Mouse (Mus musculus) heart, postnatal 14 days (tissue): ENCODE data around the gene Akain1. TPM values are rescaled to one million over a fixed set of nuclear protein-coding genes. Genes with fewer than 3 reads are reported as not detected.

Source experiments
- DNase-seq, 2 experiments: peaks; one replicate each; pipeline ENCODE4 v3.0.0; 2021 to 2022
- intact Hi-C: fragments of 180-260 bp; cut with DNase I; formaldehyde crosslinking; loops from one replicate; pipeline ENCODE4 v1.15.1; 2025
- total RNA-seq, 2 experiments: library from RNA; stranded (reverse); gene quantifications; 2 replicates each; pipeline ENCODE4 v1.2.3; 2021

The Akain1 gene
- total RNA-seq, 2 experiments from 2014 or later = not detected

DNA sequence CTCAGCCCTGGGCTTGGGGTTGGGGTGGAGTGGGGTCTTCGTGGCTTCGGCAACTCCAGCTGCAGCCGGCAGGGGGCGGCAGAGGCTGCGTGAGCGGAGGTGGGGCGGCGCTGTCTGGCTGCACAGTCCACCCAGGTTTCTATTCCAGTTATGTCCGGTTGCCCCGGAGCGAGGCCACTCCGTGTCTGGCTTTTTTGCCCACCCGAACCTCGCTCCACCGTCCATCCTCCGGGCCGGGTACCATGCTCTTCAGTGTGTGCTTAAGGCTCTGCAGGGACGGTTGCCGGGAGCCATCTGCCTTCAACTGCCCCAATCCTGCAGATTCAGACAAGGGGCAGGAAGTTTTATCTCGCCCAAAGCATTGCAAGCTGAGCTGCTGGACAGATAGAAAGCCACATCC lies 36.3 kb downstream of the Akain1 start:
- intact Hi-C loops = no loop called here
- peak; percentile 66 to 78 for DNase-seq

DNA sequence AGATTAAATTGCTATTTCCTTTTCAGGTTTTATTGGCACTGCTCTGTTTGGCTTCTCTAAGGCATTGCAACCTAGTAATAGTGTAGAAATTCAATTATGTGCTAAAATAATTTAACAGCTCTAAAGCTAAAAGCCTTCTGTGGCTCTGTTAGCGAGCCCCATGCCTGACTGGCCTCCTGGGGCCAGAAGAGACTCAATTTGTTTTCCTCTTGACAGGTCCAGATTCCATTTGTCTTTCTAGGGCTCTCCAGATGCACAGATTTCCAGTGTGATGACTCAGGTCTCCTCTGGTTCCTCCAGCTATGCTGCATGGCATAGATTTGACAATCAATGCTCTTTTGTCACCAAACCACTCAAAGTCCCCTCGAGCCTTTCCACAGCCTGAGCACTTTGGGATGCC lies 38.4 kb downstream of the Akain1 start:
- intact Hi-C loops = no loop called here
- no peak for DNase-seq

DNA sequence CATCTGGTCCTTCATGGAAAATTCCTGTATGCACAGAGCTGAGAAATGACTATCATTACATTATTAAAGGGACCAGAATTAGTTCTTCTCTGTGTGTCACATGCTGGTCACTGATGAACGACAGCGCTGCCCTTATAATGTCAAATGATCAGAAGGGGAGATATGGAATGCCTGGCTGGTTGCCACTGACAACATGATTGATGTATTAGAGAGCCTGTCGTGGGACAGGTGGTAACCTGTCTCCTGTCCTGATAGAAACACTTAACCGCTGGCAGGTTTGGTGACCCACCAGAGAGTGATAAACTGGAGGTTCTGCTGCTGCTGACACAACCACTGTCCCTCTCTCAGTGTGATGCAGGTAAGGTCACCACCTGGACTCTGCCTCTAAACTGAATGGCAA lies 40.1 kb downstream of the Akain1 start:
- no peak for DNase-seq
- intact Hi-C loops = no loop called here

DNA sequence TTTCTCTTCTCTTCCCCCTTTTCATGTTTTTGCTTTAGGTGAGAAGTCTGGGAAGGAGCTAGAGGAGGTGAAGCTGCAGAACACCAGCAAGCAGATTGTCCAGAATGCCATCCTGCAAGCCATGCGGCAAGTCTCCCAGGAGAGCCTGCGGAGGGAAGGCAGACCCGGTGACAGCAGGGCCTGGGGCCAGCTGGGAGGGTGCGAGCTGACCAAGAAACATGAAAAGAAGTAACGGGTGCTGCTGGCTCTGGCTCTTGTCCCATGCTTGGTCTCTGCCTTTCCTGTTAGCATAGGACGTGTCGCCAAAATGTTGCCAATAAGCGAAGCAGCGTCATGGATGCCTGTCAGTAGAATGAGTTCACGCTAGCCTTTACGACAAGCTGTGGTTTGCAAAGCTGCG lies 48.0 kb downstream of the Akain1 start:
- intact Hi-C loops = no loop called here
- no peak for DNase-seq

DNA sequence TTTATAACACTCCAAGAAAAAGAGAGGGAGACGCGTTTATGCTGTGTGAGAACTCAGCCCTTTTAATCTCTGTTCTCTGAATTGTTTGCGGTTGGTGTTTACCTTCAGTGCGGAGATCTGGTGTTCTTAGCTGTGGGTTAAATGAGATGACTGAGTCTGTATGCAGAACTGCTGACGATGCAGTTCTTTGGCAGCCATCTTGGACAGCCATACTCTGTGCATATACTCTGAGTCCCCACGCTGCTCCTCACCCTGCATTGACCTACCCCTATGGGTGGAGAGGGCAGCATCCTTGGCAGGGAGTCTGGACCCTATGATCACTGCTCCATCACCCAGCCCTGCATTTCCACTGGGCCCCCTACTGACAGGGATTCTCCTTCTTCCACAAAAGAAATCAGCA lies 48.8 kb downstream of the Akain1 start:
- DNase-seq = no peak
- intact Hi-C loops = no loop called here

DNA sequence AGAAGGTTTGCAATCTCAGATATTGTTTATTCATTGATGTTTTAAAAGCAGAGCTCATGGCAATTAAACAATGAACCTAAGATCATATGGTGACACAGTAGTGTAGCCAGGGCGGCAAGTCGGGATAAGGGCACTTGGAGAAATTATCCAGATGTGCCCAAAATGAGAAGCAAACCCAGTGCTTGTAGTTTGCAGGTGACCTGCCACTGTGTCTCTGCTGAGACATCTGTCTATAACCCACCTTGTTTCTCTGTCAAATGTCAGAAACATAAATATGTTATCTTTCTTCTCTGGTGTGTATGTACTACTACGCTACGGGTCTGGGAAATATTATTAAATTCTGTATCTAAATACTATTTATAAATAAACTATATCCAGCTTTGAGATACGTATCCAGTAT lies 49.7 kb downstream of the Akain1 start:
- no peak for DNase-seq
- intact Hi-C loops = no loop called here

DNA sequence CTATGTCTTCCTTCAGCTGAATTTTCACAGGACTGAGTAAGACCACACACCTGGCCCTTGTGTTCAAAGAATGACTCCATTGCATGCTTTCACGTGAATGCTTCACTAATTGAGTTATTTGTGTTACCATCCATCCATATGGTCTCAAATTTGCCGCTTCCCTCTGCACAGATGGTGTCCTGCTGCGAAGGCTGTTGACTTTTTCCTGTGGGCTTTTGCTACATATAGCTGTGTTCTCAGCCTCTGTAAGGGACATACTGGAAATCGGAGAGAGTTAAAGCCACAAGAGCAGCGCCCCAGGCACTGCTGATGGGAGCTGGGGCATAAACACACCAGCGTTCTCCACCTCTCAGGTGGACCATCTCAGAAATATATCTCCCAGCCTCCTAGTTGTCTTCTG lies 53.2 kb downstream of the Akain1 start:
- no peak for DNase-seq
- intact Hi-C loops = no loop called here

DNA sequence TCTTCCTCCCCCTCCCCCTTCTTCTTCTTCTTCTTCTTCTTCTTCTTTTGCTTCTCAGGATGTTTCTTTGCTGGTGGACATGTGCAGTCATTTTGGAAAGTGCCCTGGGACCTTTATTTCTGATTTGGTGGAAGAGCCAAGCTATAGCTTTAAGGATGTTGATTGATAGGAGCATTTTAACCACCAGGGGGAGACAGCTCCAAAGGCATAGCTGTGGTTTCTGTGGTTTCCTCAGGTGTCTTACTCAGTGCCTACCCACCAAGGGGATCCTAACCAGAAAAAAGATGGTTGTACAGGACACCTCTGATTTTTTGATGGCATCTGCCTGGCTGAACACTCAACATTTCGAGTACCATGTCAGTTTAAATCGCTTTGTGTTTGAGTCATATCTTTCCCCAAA lies 56.4 kb downstream of the Akain1 start:
- intact Hi-C loops = no loop called here
- no peak for DNase-seq

DNA sequence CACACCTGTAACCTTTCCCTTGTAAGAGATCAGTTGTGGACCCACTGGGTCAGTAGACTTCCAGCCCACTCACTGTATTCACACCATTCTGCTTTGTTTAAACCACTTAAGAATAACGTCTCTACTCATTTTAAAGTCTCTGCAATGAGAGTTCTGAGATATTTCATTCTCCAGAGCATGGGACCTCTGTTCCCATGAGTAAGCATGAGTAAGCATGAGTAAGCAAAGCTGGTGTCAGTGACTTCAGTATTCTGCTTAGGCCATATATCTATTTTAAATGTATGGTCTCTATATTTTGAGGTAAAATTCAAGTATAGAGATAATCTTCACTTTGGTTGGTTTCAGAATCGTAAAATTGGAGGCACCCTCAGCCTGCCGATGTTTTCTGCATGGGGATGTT lies 57.0 kb downstream of the Akain1 start:
- no peak for DNase-seq
- intact Hi-C loops = no loop called here

DNA sequence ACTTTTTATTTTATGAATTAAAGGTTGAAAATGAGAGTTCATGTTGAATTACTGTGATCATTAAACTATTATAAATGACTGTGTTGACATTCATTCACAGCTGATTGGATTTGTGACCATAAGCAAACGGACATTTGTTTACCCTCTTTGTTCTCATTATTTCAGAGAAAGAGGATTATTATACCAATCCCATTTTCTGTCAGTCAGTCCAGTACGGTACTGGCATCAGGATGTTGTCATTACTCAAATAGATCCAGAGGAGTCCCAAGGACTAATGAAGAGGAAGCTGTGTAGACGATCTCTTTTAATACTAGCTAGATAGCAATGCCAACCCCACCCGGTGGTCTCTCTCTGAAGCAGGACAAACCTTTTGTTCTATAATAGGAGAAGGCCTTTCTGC lies 58.2 kb downstream of the Akain1 start:
- intact Hi-C loops = no loop called here
- DNase-seq = no peak

DNA sequence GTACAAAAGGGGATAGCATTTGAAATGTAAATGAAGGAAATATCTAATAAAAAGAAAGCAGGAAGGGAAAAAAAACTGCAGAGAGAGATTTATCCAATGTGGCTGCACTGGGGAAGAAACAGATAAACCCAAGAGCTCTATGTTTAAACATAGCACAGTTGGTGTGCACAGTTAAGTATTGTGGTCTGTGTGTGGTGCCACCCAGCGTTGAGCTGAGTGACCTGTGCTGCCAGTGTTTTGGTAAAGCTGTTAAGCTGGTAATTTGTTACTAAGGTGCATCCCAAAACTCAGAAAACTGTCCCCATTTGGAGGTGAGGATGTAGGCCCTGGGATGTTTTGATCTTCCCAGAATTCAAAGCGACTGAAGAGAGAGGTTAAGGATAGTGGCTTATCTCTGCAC lies 59.8 kb downstream of the Akain1 start:
- no peak for DNase-seq
- intact Hi-C loops = no loop called here

DNA sequence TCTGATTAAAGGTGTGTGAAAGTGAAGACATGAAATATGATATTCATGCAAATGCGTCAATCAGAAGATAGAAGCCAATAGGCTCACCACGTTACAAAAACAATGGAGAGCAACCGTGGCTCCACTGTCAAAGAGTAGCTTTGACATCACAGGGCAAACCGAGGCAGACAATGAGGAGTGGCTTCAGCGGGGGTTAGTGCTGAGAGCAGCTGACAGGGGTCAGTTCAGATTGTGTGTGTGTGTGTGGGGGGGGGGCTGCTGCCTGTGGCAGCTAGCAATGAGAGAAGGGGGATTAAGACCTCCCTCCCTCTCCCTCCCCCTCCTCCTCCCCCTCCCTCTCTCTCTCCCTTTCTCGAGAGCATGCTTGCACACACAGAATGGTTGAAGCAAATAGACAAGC lies 60.3 kb downstream of the Akain1 start:
- DNase-seq = no peak
- intact Hi-C loops = no loop called here

DNA sequence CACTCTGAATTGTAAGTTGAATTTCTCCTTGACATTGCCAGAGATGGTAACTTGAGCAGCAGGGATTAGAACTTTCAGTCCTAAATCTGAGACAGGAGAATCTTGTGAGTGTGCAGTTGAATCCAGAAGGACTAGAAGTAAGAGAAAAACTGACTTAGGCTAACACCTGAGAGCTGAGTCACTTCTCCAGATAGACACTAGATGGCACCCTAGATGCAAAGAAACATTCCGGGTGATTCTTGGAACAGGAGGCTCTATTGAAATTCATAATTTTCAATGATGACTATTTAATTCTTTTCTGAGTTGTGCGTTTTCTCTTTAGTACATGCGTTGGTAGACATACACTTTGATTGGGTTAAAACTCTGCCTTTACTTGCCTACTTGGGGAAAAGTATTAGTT lies 66.9 kb downstream of the Akain1 start:
- DNase-seq = no peak

DNA sequence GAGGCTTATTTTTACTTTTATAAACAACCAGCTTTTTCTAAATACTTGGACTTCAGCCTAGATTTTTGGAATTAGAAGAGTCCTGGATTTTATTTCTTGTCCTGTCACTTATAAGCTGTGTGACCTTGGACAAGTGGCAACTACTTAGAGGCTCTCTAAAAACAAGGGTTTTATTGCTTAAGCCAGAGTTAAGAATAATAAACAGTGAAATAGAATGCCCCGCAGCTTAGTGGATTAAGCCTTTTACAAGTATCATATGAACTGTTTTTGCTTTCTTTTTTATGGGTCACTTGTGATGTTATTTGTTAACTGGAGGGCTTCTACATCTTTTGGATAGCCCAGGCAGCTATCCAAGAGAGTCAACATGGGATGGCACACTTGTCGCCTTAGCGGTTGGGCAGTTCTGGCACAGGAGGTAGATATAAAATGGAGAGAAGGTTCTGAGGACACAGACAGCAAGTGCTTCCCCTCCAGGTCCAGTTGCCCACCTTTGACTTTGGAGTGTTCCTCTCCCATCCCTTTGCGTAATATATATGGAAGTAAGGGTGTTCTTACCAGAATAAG lies 77.3 kb downstream of the Akain1 start:
- DNase-seq = no peak
- intact Hi-C loops = no loop called here

More for the DNA sequence above, 66.9 kb downstream of the Akain1 start:
- intact Hi-C loops = no loop called here

DNA sequence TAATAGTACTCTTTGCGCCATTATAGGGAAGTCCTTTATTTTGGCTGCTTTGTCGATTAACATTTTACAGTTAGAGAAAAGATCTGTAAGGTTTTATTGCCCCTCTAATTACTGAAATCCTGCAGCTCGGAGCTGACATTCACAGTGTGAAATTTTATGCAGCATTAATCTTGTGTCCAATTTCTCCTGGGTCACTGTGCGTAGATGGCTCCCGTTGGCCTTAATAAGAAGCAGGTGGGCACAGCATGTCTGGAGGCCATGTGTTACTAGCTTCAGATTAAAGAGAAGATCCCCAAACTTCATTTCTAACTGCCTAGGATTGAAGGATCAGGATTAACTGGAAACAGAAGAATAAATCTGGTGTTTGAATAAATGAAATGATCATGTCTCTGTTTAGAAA lies 92.3 kb downstream of the Akain1 start:
- no peak for DNase-seq
- intact Hi-C loops = no loop called here

Other genes with a start within 250 kb of the Akain1 start
- gene Zbtb14, start 56.3 kb upstream of the Akain1 start, total RNA-seq = 10 to 100 TPM; 10.3 to 11.0 TPM